Mouse (Mus musculus) MEL (cell line): Measurements from ENCODE around the gene Sfn. TPM values are rescaled to one million over a fixed set of nuclear protein-coding genes. Genes with fewer than 3 reads are reported as not detected.

Experiments used
- DNase-seq: peaks from one replicate; pipeline ENCODE4 v3.0.0; 2011; ENCODE audit warnings: low read depth, low spot score
- H3K27ac ChIP-seq: 2 replicates; pipeline ENCODE4 v1.5.1; 2012; ENCODE audit warnings: low read depth, mild to moderate bottlenecking, control low read depth, low read length, moderate library complexity; ENCODE audit not compliant: control insufficient read depth
- H3K27me3 ChIP-seq, 2 experiments: fragments of 150-350 bp in 1 of 2; sonication (generic) in 1 of 2; 2 replicates each; pipeline ENCODE4 v1.6.1; 2012; ENCODE audit warnings: low read length in 2 of 2, mild to moderate bottlenecking in 2 of 2, improper control_type of control experiment in 1 of 2, moderate library complexity in 1 of 2; ENCODE audit not compliant: insufficient read depth in 2 of 2, control insufficient read depth in 1 of 2
- H3K36me3 ChIP-seq, 2 experiments: 2 replicates each; pipeline ENCODE4 v1.6.1; 2012 to 2014; ENCODE audit warnings: low read length in 2 of 2, improper control_type of control experiment in 1 of 2, inconsistent platforms in 1 of 2, mild to moderate bottlenecking in 1 of 2; ENCODE audit not compliant: insufficient read depth in 2 of 2, control insufficient read depth in 1 of 2
- H3K4me1 ChIP-seq, 2 experiments: fragments of 150-350 bp in 1 of 2; sonication (generic) in 1 of 2; 2 replicates each; pipeline ENCODE4 v1.6.1; 2012; ENCODE audit warnings: low read length in 2 of 2, improper control_type of control experiment in 1 of 2, mild to moderate bottlenecking in 1 of 2; ENCODE audit not compliant: insufficient read depth in 2 of 2, control insufficient read depth in 1 of 2
- H3K4me3 ChIP-seq, 2 experiments: fragments of 150-350 bp in 1 of 2; sonication (generic) in 1 of 2; 2 replicates each; pipeline ENCODE4 v1.5.1; 2012; ENCODE audit warnings: low read depth in 2 of 2, low read length in 2 of 2, mild to moderate bottlenecking in 2 of 2, moderate library complexity in 2 of 2, control low read depth in 1 of 2, improper control_type of control experiment in 1 of 2; ENCODE audit not compliant: control insufficient read depth in 1 of 2, insufficient read depth in 1 of 2
- H3K79me2 ChIP-seq: 2 replicates; pipeline ENCODE4 v1.6.1; 2012; ENCODE audit warnings: mild to moderate bottlenecking, low read length, moderate library complexity; ENCODE audit not compliant: control insufficient read depth, poor library complexity, insufficient read depth
- H3K9ac ChIP-seq: 2 replicates; pipeline ENCODE4 v1.6.1; 2012; ENCODE audit warnings: low read depth, mild to moderate bottlenecking, control low read depth, low read length, moderate library complexity; ENCODE audit not compliant: control insufficient read depth, poor library complexity, severe bottlenecking
- H3K9me3 ChIP-seq: fragments of 150-350 bp; sonication (generic); replicated peaks from 2 replicates; pipeline ENCODE4 v1.6.1; 2012; ENCODE audit warnings: mild to moderate bottlenecking, low read length, improper control_type of control experiment, moderate library complexity; ENCODE audit not compliant: insufficient read depth
- CHD1 ChIP-seq: IDR thresholded peaks from 2 replicates; pipeline ENCODE4 v1.6.1; 2012; ENCODE audit warnings: low read depth, mild to moderate bottlenecking, inconsistent platforms, low read length, improper control_type of control experiment
- CHD2 ChIP-seq: IDR thresholded peaks from 2 replicates; pipeline ENCODE4 v1.6.1; 2011; ENCODE audit warnings: low read length, improper control_type of control experiment
- CTCF ChIP-seq, 3 experiments: IDR thresholded peaks in 2 of 3; conservative IDR thresholded peaks in 1 of 3; 2 replicates each; pipeline ENCODE4 v1.5.1; 2011 to 2012; ENCODE audit warnings: low read length in 3 of 3, low read depth in 2 of 3, mild to moderate bottlenecking in 2 of 3, improper control_type of control experiment in 1 of 3, inconsistent platforms in 1 of 3, mixed read lengths in 1 of 3, moderate library complexity in 1 of 3; ENCODE audit not compliant: control insufficient read depth in 1 of 3, insufficient read depth in 1 of 3, poor library complexity in 1 of 3, severe bottlenecking in 1 of 3
- E2F4 ChIP-seq: IDR thresholded peaks from 2 replicates; pipeline ENCODE4 v1.6.1; 2011; ENCODE audit warnings: low read depth, low read length, improper control_type of control experiment, borderline replicate concordance
- ELF1 ChIP-seq: IDR thresholded peaks from 2 replicates; pipeline ENCODE4 v1.6.1; 2014; ENCODE audit warnings: low read depth, mild to moderate bottlenecking, inconsistent platforms, low read length, improper control_type of control experiment, moderate library complexity
- EP300 ChIP-seq, 2 experiments: IDR thresholded peaks; 2 replicates each; pipeline ENCODE4 v1.6.1; 2011; ENCODE audit warnings: improper control_type of control experiment in 2 of 2, low read length in 2 of 2, low read depth in 1 of 2, mild to moderate bottlenecking in 1 of 2
- GATA1 ChIP-seq: IDR thresholded peaks from 2 replicates; pipeline ENCODE4 v1.6.1; 2011; ENCODE audit warnings: low read depth, low read length, improper control_type of control experiment
- HCFC1 ChIP-seq: IDR thresholded peaks from 2 replicates; pipeline ENCODE4 v1.6.1; 2012; ENCODE audit warnings: low read depth, mild to moderate bottlenecking, inconsistent platforms, low read length, improper control_type of control experiment, moderate library complexity
- JUND ChIP-seq: IDR thresholded peaks from 2 replicates; pipeline ENCODE4 v1.6.1; 2011; ENCODE audit warnings: low read depth, mild to moderate bottlenecking, improper control_type of control experiment, low read length
- MAFK ChIP-seq: IDR thresholded peaks from 2 replicates; pipeline ENCODE4 v1.6.1; 2011; ENCODE audit warnings: low read depth, mild to moderate bottlenecking, low read length, improper control_type of control experiment, borderline replicate concordance
- MAZ ChIP-seq: IDR thresholded peaks from 2 replicates; pipeline ENCODE4 v1.6.1; 2012; ENCODE audit warnings: low read depth, mild to moderate bottlenecking, inconsistent platforms, low read length, improper control_type of control experiment
- MXI1 ChIP-seq: IDR thresholded peaks from 2 replicates; pipeline ENCODE4 v1.6.1; 2011; ENCODE audit warnings: mild to moderate bottlenecking, low read depth, low read length, improper control_type of control experiment
- MYB ChIP-seq: IDR thresholded peaks from 2 replicates; pipeline ENCODE4 v1.6.1; 2011; ENCODE audit warnings: mild to moderate bottlenecking, low read depth, low read length, improper control_type of control experiment
- MYC ChIP-seq: IDR thresholded peaks from 2 replicates; pipeline ENCODE4 v1.6.1; 2011; ENCODE audit warnings: low read depth, mild to moderate bottlenecking, low read length, improper control_type of control experiment, moderate library complexity
- NRF1 ChIP-seq: IDR thresholded peaks from 2 replicates; pipeline ENCODE4 v1.6.1; 2014; ENCODE audit warnings: low read depth, mild to moderate bottlenecking, inconsistent platforms, low read length, improper control_type of control experiment, moderate library complexity; ENCODE audit not compliant: poor library complexity, insufficient read depth, severe bottlenecking
- POLR2A ChIP-seq, 2 experiments: IDR thresholded peaks; 2 replicates each; pipeline ENCODE4 v1.6.1; 2011 to 2012; ENCODE audit warnings: low read length in 2 of 2, mild to moderate bottlenecking in 2 of 2, control low read depth in 1 of 2, improper control_type of control experiment in 1 of 2, low read depth in 1 of 2, moderate library complexity in 1 of 2; ENCODE audit not compliant: control insufficient read depth in 1 of 2, insufficient read depth in 1 of 2, poor library complexity in 1 of 2
- POLR2AphosphoS2 ChIP-seq: IDR thresholded peaks from 2 replicates; pipeline ENCODE4 v1.6.1; 2011; ENCODE audit warnings: low read length, improper control_type of control experiment
- RCOR1 ChIP-seq: IDR thresholded peaks from 2 replicates; pipeline ENCODE4 v1.6.1; 2012; ENCODE audit warnings: low read depth, mild to moderate bottlenecking, inconsistent platforms, low read length, improper control_type of control experiment
- SIN3A ChIP-seq: IDR thresholded peaks from 2 replicates; pipeline ENCODE4 v1.6.1; 2012; ENCODE audit warnings: low read length, improper control_type of control experiment, inconsistent platforms
- SMC3 ChIP-seq: IDR thresholded peaks from 2 replicates; pipeline ENCODE4 v1.6.1; 2011; ENCODE audit warnings: low read depth, low read length, improper control_type of control experiment
- UBTF ChIP-seq: IDR thresholded peaks from 2 replicates; pipeline ENCODE4 v1.6.1; 2012; ENCODE audit warnings: low read depth, mild to moderate bottlenecking, inconsistent platforms, low read length, improper control_type of control experiment, moderate library complexity, borderline replicate concordance; ENCODE audit not compliant: insufficient read depth
- ZKSCAN1 ChIP-seq: IDR thresholded peaks from 2 replicates; pipeline ENCODE4 v1.6.1; 2012; ENCODE audit warnings: low read depth, mild to moderate bottlenecking, inconsistent platforms, low read length, improper control_type of control experiment, moderate library complexity
- ZNF384 ChIP-seq: IDR thresholded peaks from 2 replicates; pipeline ENCODE4 v1.6.1; 2012; ENCODE audit warnings: low read depth, mild to moderate bottlenecking, inconsistent platforms, low read length, improper control_type of control experiment
- polyA plus RNA-seq, 2 experiments: library from polyadenylated mRNA; stranded (reverse) in 1 of 2; unstranded in 1 of 2; fragments of >175 nt in 1 of 2; fragments of >200 nt in 1 of 2; gene quantifications; 2 replicates each; pipeline versions ENCODE4 v1.2.1 to v1.2.4; 2012; ENCODE audit warnings: low replicate concordance in 2 of 2, low read depth in 1 of 2; ENCODE audit not compliant: insufficient read length in 2 of 2, insufficient read depth in 1 of 2, missing spikeins in 1 of 2
- total RNA-seq: library from RNA; depleted of rRNA; stranded (reverse); fragments of 300-350 nt; gene quantifications from 2 replicates; pipeline ENCODE4 v1.2.3, GENCODE M21; 2012

Sfn gene
- total and polyA plus RNA-seq, 3 experiments, result 0.12 to 0.19 TPM; not detected in 1

GRCm38 (mm10) chr4:133626621-133627020, 24.7 kb upstream of the Sfn start:
- no peaks in the 10 kb centered on the region for H3K27me3 ChIP-seq
- no peak for TF ChIP-seq SMC3
- no peak for TF ChIP-seq SIN3A
- no peak for TF ChIP-seq CTCF (IDR thresholded peaks at IDR 0.05 in 2 of 3, conservative IDR thresholded peaks at IDR 0.05 in 1 of 3; ENCODE audit: control insufficient read depth in 1 of 3, insufficient read depth in 1 of 3, low read depth in 2 of 3, low read length in 3 of 3, poor library complexity in 1 of 3, severe bottlenecking in 1 of 3)
- TF ChIP-seq NRF1, result no peak
- no peak for TF ChIP-seq MXI1
- no peak for TF ChIP-seq GATA1
- no peak for TF ChIP-seq E2F4
- no peak for TF ChIP-seq CHD1
- TF ChIP-seq MAFK, result no peak
- no peak for TF ChIP-seq UBTF
- TF ChIP-seq HCFC1, result no peak
- no peak for TF ChIP-seq RCOR1
- TF ChIP-seq CHD2, result no peak
- no peak for TF ChIP-seq MYC
- no peak for TF ChIP-seq POLR2A (IDR thresholded peaks at IDR 0.05; ENCODE audit: control insufficient read depth in 1 of 2, insufficient read depth in 1 of 2, low read depth in 1 of 2, low read length in 2 of 2, poor library complexity in 1 of 2)
- TF ChIP-seq ZNF384, result no peak
- TF ChIP-seq ZKSCAN1, result no peak
- no peak for TF ChIP-seq ELF1
- no peak for TF ChIP-seq JUND
- no peak for TF ChIP-seq MAZ
- no peaks in the 10 kb centered on the region; a peak in 1 of 4 replicates for H3K36me3 ChIP-seq
- no peaks in the 10 kb centered on the region; the same call in 1 of the 2 replicates for H3K79me2 ChIP-seq
- H3K9me3 ChIP-seq, result no peaks in the 10 kb centered on the region
- H3K27ac ChIP-seq, result no peak overlapping the region
- no peak overlapping the region for H3K9ac ChIP-seq
- no peak overlapping the region for H3K4me3 ChIP-seq
- H3K4me1 ChIP-seq, result no peaks in the 10 kb centered on the region
- no peak for DNase-seq

- TF ChIP-seq POLR2AphosphoS2 (no peak), EP300 (IDR thresholded peaks at IDR 0.05; ENCODE audit: low read depth in 1 of 2, low read length in 2 of 2) (no peak), MYB (no peak), ELF1 (no peak), POLR2A (IDR thresholded peaks at IDR 0.05; ENCODE audit: control insufficient read depth in 1 of 2, insufficient read depth in 1 of 2, low read depth in 1 of 2, low read length in 2 of 2, poor library complexity in 1 of 2) (no peak)
- Histone ChIP-seq H3K4me1 (no peaks in the 10 kb centered on the region), H3K4me3 (no peak overlapping the region), H3K79me2 (no peaks in the 10 kb centered on the region), H3K9me3 (no peaks in the 10 kb centered on the region), H3K27ac (no peak overlapping the region; the same call in 1 of the 2 replicates), H3K27me3 (no peaks in the 10 kb centered on the region), H3K36me3 (no peaks in the 10 kb centered on the region; a peak in 1 of 4 replicates), H3K9ac (no peak overlapping the region)
- no peak for DNase-seq
Observed at GRCm38 (mm10) chr4:133626221-133626620, 24.3 kb upstream of the Sfn start.
